Mouse (Mus musculus) mouse embryonic stem cell (cell line): ENCODE data around the gene Pfkp.

ENCODE experiments used
- in situ Hi-C, 2 experiments: fragments of 300-500 bp; cut with MboI; formaldehyde crosslinking; loops; 1 replicate in 1 of 2; 3 replicates in 1 of 2; pipeline ENCODE4 v1.14.3; 2019 to 2020; ENCODE audit warnings: low sequenced_read_pairs in 2 of 2, low pct_unique_long_range_greater_than_20kb in 1 of 2, mixed read lengths in 1 of 2; ENCODE audit not compliant: unreplicated experiment in 1 of 2

Pfkp gene

GRCm38 (mm10) chr13:6638976-6639375, 9.6 kb downstream of the Pfkp start:
- in situ Hi-C loops: no loop called here

- in situ Hi-C loops: no loop called here
These were observed 10.2 kb downstream of the Pfkp start for GRCm38 (mm10) chr13:6638425-6638824.

- in situ Hi-C loops: no loop called here
These were observed 10.9 kb downstream of the Pfkp start for GRCm38 (mm10) chr13:6637534-6638124.

GRCm38 (mm10) chr13:6636976-6637375, 11.6 kb downstream of the Pfkp start:
- in situ Hi-C loops: no loop called here

GRCm38 (mm10) chr13:6636520-6636919, 12.1 kb downstream of the Pfkp start:
- in situ Hi-C loops: no loop called here

GRCm38 (mm10) chr13:6635138-6636076, 13.2 kb downstream of the Pfkp start:
- in situ Hi-C loops: no loop called here

GRCm38 (mm10) chr13:6634063-6634462, 14.5 kb downstream of the Pfkp start:
- in situ Hi-C loops: loop anchor here in 1 of 2 experiments (5.0 kb wide), 1 partner anchor 52 kb away; no protein-coding TSS in a partner anchor

- in situ Hi-C loops: loop anchor here in 1 of 2 experiments (5.0 kb wide), 1 partner anchor 51 kb away; no protein-coding TSS in a partner anchor
These were observed 15.1 kb downstream of the Pfkp start for GRCm38 (mm10) chr13:6633524-6633923.

- in situ Hi-C loops: loop anchor here in 1 of 2 experiments (5.0 kb wide), 1 partner anchor 51 kb away; no protein-coding TSS in a partner anchor
These were observed 15.6 kb downstream of the Pfkp start for GRCm38 (mm10) chr13:6632935-6633334.

- in situ Hi-C loops: loop anchor here in 1 of 2 experiments (5.0 kb wide), 1 partner anchor 50 kb away; no protein-coding TSS in a partner anchor
These were observed 16.1 kb downstream of the Pfkp start for GRCm38 (mm10) chr13:6632513-6632912.

- in situ Hi-C loops: loop anchor here in 1 of 2 experiments (5.0 kb wide), 1 partner anchor 50 kb away; no protein-coding TSS in a partner anchor
These were observed 16.6 kb downstream of the Pfkp start for GRCm38 (mm10) chr13:6631772-6632510.

- in situ Hi-C loops: loop anchor here in 1 of 2 experiments (5.0 kb wide), 1 partner anchor 48 kb away; no protein-coding TSS in a partner anchor
These were observed 17.9 kb downstream of the Pfkp start for GRCm38 (mm10) chr13:6630660-6631059.

GRCm38 (mm10) chr13:6629927-6630326, 18.6 kb downstream of the Pfkp start:
- in situ Hi-C loops: loop anchor here in 1 of 2 experiments (5.0 kb wide), 1 partner anchor 48 kb away; no protein-coding TSS in a partner anchor

GRCm38 (mm10) chr13:6628998-6629764, 19.4 kb downstream of the Pfkp start:
- in situ Hi-C loops: no loop called here

GRCm38 (mm10) chr13:6628261-6628660, 20.3 kb downstream of the Pfkp start:
- in situ Hi-C loops: no loop called here

- in situ Hi-C loops: no loop called here
These were observed 21.2 kb downstream of the Pfkp start for GRCm38 (mm10) chr13:6627352-6627751.

GRCm38 (mm10) chr13:6626508-6627114, 22.0 kb downstream of the Pfkp start:
- in situ Hi-C loops: no loop called here
